In genomic region chr15:99505324-99506095, GRCm38 (mm10) we compare ENCODE assay signal across 13 mouse cellular contexts. TPM values are rescaled to one million over a fixed set of nuclear protein-coding genes. Genes with fewer than 3 reads are reported as not detected.
DNase-seq lines count a peak whose midpoint lies in the region; ATAC-seq and TF ChIP-seq lines count a peak whose summit lies in the region.
"Had no signal": no experiment of that assay in that cellular context is flagged by ENCODE, and none has a peak within 500 bp of the region (broad histone marks: within the 10 kb centered on the region; RNA-seq: fewer than 3 reads in every experiment).

No protein-coding gene starts in this region.

- no peak overlapping the region for H3K9ac ChIP-seq in forebrain, embryonic 15.5 days (replicated peaks)
- H3K9ac ChIP-seq: forebrain, embryonic 12.5 days; liver, embryonic 13.5 days had no signal

- 0 out of 2 replicates have a peak overlapping the region, but pooled peaks have one; percentile 30 for H3K27ac ChIP-seq in forebrain, embryonic 10.5 days
- H3K27ac ChIP-seq in forebrain, embryonic 15.5 days (replicated peaks), result no peak overlapping the region
- peak overlapping the region; percentile 13; the same call in 1 of the 2 replicates for H3K27ac ChIP-seq in left cerebral cortex, adult 2 months
- 0 out of 2 replicates have a peak overlapping the region, but pooled peaks have one; percentile 9 for H3K27ac ChIP-seq in cortical plate, adult 2 months (ENCODE audit: insufficient read depth, low read length)
- H3K27ac ChIP-seq: forebrain, embryonic 12.5 days; liver, embryonic 13.5 days had no signal

- 83% methylated on average over 15 of the region's 15 CpGs for WGBS in forebrain, embryonic 10.5 days
- WGBS in forebrain, embryonic 15.5 days, result 77% methylated on average over 15 of the region's 15 CpGs

- H3K4me3 ChIP-seq in forebrain, embryonic 10.5 days, result no peak overlapping the region
- H3K4me3 ChIP-seq in forebrain, embryonic 15.5 days, result no peak overlapping the region
- no peak overlapping the region for H3K4me3 ChIP-seq in left cerebral cortex, adult 2 months
- no peak overlapping the region for H3K4me3 ChIP-seq in cortical plate, adult 2 months (ENCODE audit: insufficient read depth, low read length)
- H3K4me3 ChIP-seq: forebrain, embryonic 12.5 days; liver, embryonic 13.5 days had no signal

- H3K4me1 ChIP-seq in forebrain, embryonic 10.5 days, result peaks cover 49% of the 10 kb centered on the region
- peaks cover 12% of the 10 kb centered on the region for H3K4me1 ChIP-seq in forebrain, embryonic 15.5 days
- H3K4me1 ChIP-seq in cortical plate, adult 2 months (ENCODE audit: control insufficient read depth, insufficient read depth, low read length), result peaks cover 9% of the 10 kb centered on the region

- DNase-seq in forebrain, embryonic 10.5 days (ENCODE audit: extremely low spot score, low spot score), result no peak
- DNase-seq in left cerebral cortex, adult 2 months (ENCODE audit: extremely low spot score in 1 of 2, low spot score in 2 of 2), result no peak
- no peak for DNase-seq in left cerebral cortex, adult 18-20 months (ENCODE audit: low spot score in 2 of 2)
- DNase-seq in ovary, postnatal 36 days (ENCODE audit: low spot score), result peak; percentile 61
- no peak for DNase-seq in layer of hippocampus, postnatal 25 days (ENCODE audit: extremely low spot score in 1 of 2, low spot score in 1 of 2)
- DNase-seq in embryo, embryonic 10.5 days (ENCODE audit: low spot score), result no peak
- DNase-seq: liver, embryonic 13.5 days; thymus, adult 18-20 months had no signal

- no peak for TF ChIP-seq CTCF in left cerebral cortex, adult 2 months (IDR thresholded peaks at IDR 0.05)
- no peak for TF ChIP-seq CTCF in cortical plate, adult 2 months (IDR thresholded peaks at IDR 0.05; ENCODE audit: extremely low read depth, insufficient read depth, low read length)

- no peak for ATAC-seq in forebrain, embryonic 15.5 days (replicated peaks)

- intact Hi-C loops in left cerebral cortex, adult 2 months (cut with DNase I), result no loop called here

- H3K9me3 ChIP-seq in forebrain, embryonic 10.5 days, result no peaks in the 10 kb centered on the region
- H3K9me3 ChIP-seq in forebrain, embryonic 15.5 days, result no peaks in the 10 kb centered on the region
- H3K9me3 ChIP-seq: forebrain, embryonic 12.5 days; liver, embryonic 13.5 days had no signal

- H3K27me3 ChIP-seq in forebrain, embryonic 10.5 days (ENCODE audit: poor library complexity, severe bottlenecking), result peaks cover 5% of the 10 kb centered on the region; the same call in 1 of the 2 replicates
- H3K27me3 ChIP-seq in forebrain, embryonic 15.5 days, result no peaks in the 10 kb centered on the region
- H3K27me3 ChIP-seq: forebrain, embryonic 12.5 days had no signal

- H3K4me2 ChIP-seq in forebrain, embryonic 15.5 days (replicated peaks), result no peak overlapping the region
- H3K4me2 ChIP-seq: forebrain, embryonic 12.5 days; liver, embryonic 13.5 days had no signal

- TF ChIP-seq POLR2A in cortical plate, adult 2 months (IDR thresholded peaks at IDR 0.05; ENCODE audit: extremely low read depth, insufficient read depth, low read length), result no peak

- no peaks in the 10 kb centered on the region for H3K36me3 ChIP-seq in forebrain, embryonic 10.5 days (replicated peaks)
- H3K36me3 ChIP-seq in forebrain, embryonic 15.5 days, result no peaks in the 10 kb centered on the region
- H3K36me3 ChIP-seq: forebrain, embryonic 12.5 days; liver, embryonic 13.5 days had no signal

RNA-seq across cellular contexts. Expression of gene Faim2, which starts 22.5 kb away (rescaled TPM):
- polyA plus RNA-seq in forebrain, embryonic 10.5 days (2016; fragmentation: Nextera tagmentation; extraction: Ambion mirVana), result 0.32 and 0.44 TPM in 2 replicates
- 17.0 and 18.9 TPM in 2 replicates for polyA plus RNA-seq in forebrain, embryonic 15.5 days (2015; fragmentation: Nextera tagmentation; extraction: Ambion mirVana)
- 100 to 1,000 TPM; 421 to 422 TPM for total RNA-seq in left cerebral cortex, adult 2 months (2021)
- 100 to 1,000 TPM; 451 to 453 TPM for total RNA-seq in left cerebral cortex, adult 18-20 months (2021)
- polyA plus RNA-seq in cortical plate, adult 2 months (2012; rRNA removed), result 162 and 172 TPM in 2 replicates
- 100 to 1,000 TPM; 317 to 343 TPM for total RNA-seq in layer of hippocampus, postnatal 25 days (2021)
- total RNA-seq: hematopoietic stem cell, adult 5-6 weeks; monocyte, adult 5-6 weeks had no signal

RNA-seq across cellular contexts. Expression of gene Bcdin3d, which starts 31.0 kb away (rescaled TPM):
- 19.6 and 20.5 TPM in 2 replicates for polyA plus RNA-seq in forebrain, embryonic 10.5 days (2016; fragmentation: Nextera tagmentation; extraction: Ambion mirVana)
- polyA plus RNA-seq in forebrain, embryonic 15.5 days (2015; fragmentation: Nextera tagmentation; extraction: Ambion mirVana), result 24.7 and 25.5 TPM in 2 replicates
- 1 to 10 TPM; 3.7 to 5.4 TPM for total RNA-seq in left cerebral cortex, adult 2 months (2021)
- total RNA-seq in left cerebral cortex, adult 18-20 months (2021), result 1 to 10 TPM; 4.6 to 4.7 TPM
- 5.1 and 5.3 TPM in 2 replicates for polyA plus RNA-seq in cortical plate, adult 2 months (2012; rRNA removed)
- total RNA-seq in layer of hippocampus, postnatal 25 days (2021), result 1 to 10 TPM; 5.0 to 5.3 TPM

RNA-seq across cellular contexts. Expression of gene Nckap5l, which starts 48.0 kb away (rescaled TPM):
- 10.9 and 13.7 TPM in 2 replicates for polyA plus RNA-seq in forebrain, embryonic 10.5 days (2016; fragmentation: Nextera tagmentation; extraction: Ambion mirVana)
- 11.0 and 12.4 TPM in 2 replicates for polyA plus RNA-seq in forebrain, embryonic 15.5 days (2015; fragmentation: Nextera tagmentation; extraction: Ambion mirVana)
- total RNA-seq in left cerebral cortex, adult 2 months (2021), result 10 to 100 TPM; 19.2 to 21.3 TPM
- total RNA-seq in left cerebral cortex, adult 18-20 months (2021), result 10 to 100 TPM; 17.0 to 19.0 TPM
- 11.9 TPM in 2 replicates for polyA plus RNA-seq in cortical plate, adult 2 months (2012; rRNA removed)
- total RNA-seq in layer of hippocampus, postnatal 25 days (2021), result 10 to 100 TPM; 18.4 to 26.0 TPM
